Mouse (Mus musculus) intestine, postnatal 0 days (tissue): ENCODE results near the gene Mki67. TPM values are rescaled to one million over a fixed set of nuclear protein-coding genes. Genes with fewer than 3 reads are reported as not detected.
A peak's percentile ranks its signal among the peaks of the same experiment; 100 is the strongest.

Source experiments
- ATAC-seq: fragments of 200-750 bp; cut with Nextera tagmentation; 2 replicates; pipeline ENCODE4 v1.8.0; 2017; ENCODE audit warnings: mild to moderate bottlenecking, moderate TSS enrichment, moderate library complexity
- H3K27ac ChIP-seq: fragments of 300-500 bp; sonication (generic); 2 replicates; pipeline ENCODE4 v1.5.1; 2014; ENCODE audit warnings: mild to moderate bottlenecking, low read depth, low read length, moderate library complexity
- H3K27me3 ChIP-seq: fragments of 300-500 bp; sonication (generic); replicated peaks from 2 replicates; pipeline ENCODE4 v1.6.1; 2014; ENCODE audit warnings: low read length, mixed read lengths; ENCODE audit not compliant: control insufficient read depth, insufficient read depth
- H3K36me3 ChIP-seq: fragments of 300-500 bp; sonication (generic); 2 replicates; pipeline ENCODE4 v1.6.1; 2014; ENCODE audit warnings: mild to moderate bottlenecking, moderate library complexity; ENCODE audit not compliant: control insufficient read depth, insufficient read depth
- H3K4me1 ChIP-seq: fragments of 300-500 bp; sonication (generic); replicated peaks from 2 replicates; pipeline ENCODE4 v1.6.1; 2014; ENCODE audit warnings: antibody characterized with exemption, low read length, mixed read lengths; ENCODE audit not compliant: control insufficient read depth, insufficient read depth
- H3K4me2 ChIP-seq: fragments of 300-500 bp; sonication (generic); replicated peaks from 2 replicates; pipeline ENCODE4 v1.6.1; 2014; ENCODE audit warnings: low read depth, mild to moderate bottlenecking, moderate library complexity
- H3K4me3 ChIP-seq: fragments of 300-500 bp; sonication (generic); 2 replicates; pipeline ENCODE4 v1.5.1; 2014; ENCODE audit warnings: low read depth, low read length
- H3K9ac ChIP-seq: fragments of 300-500 bp; sonication (generic); 2 replicates; pipeline ENCODE4 v1.6.1; 2014; ENCODE audit warnings: mild to moderate bottlenecking, low read depth, low read length
- H3K9me3 ChIP-seq: fragments of 300-500 bp; sonication (generic); 2 replicates; pipeline ENCODE4 v1.6.1; 2016; ENCODE audit warnings: mixed run types; ENCODE audit not compliant: control insufficient read depth
- CTCF ChIP-seq: sonication (generic); IDR thresholded peaks from 2 replicates; pipeline ENCODE4 v1.5.1; 2016; ENCODE audit warnings: low read depth, mild to moderate bottlenecking, control low read depth, antibody characterized with exemption, moderate library complexity
- WGBS: fragments of 180-500 bp; shearing (Covaris S2); extraction: QIAGEN DNeasy Blood & Tissue Kit; methylation state at CpG from one replicate; pipeline ENCODE4 v1.1.7; 2014; 5-methylcytosine and 5-hydroxymethylcytosine counted together
- polyA plus RNA-seq: library from polyadenylated mRNA; unstranded; fragments of >200 nt; fragmentation: Nextera tagmentation; extraction: Ambion mirVana; gene quantifications from 2 replicates; pipeline ENCODE4 v1.2.1, GENCODE M21; 2015

The Mki67 gene
- polyA plus RNA-seq, 1 experiment from 2014 or later, result 9.0 TPM

DNA sequence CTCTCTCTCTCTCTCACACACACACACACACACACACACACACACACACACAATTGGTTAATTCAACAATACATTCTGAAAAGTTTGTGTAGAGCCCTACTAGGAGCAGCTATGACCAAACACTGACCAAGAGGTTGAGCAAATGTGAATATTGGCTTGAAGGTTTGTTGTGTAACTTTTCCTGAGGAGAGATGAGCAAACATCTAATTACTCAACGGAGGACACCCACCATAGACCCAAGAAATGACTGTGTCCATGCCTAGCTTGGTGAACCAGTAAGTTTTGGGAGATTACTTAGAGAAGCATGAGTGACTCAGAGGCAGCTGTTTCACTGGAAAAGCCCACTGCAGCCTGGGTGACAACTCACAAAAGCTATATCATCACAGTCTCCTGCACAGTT, 71.7 kb downstream of the Mki67 start:
- 92% methylated on average over 1 of the region's 1 CpGs for WGBS
- no peaks in the 10 kb centered on the region for H3K27me3 ChIP-seq
- H3K4me3 ChIP-seq, result no peak overlapping the region

GRCm38 (mm10) chr7:135641698-135642507, 74.3 kb downstream of the Mki67 start:
- H3K4me2 ChIP-seq, result no peak overlapping the region
- 58% methylated on average over 14 of the region's 14 CpGs for WGBS
- TF ChIP-seq CTCF, result peak; percentile 78
- no peaks in the 10 kb centered on the region for H3K36me3 ChIP-seq
- ATAC-seq, result no peak
- H3K27ac ChIP-seq, result no peak overlapping the region
- H3K4me3 ChIP-seq, result no peak overlapping the region
- no peaks in the 10 kb centered on the region for H3K4me1 ChIP-seq
- H3K9ac ChIP-seq, result no peak overlapping the region
- H3K27me3 ChIP-seq, result no peaks in the 10 kb centered on the region
- H3K9me3 ChIP-seq, result no peaks in the 10 kb centered on the region

More for the DNA sequence above, 71.7 kb downstream of the Mki67 start:
- TF ChIP-seq CTCF, result no peak
- Histone ChIP-seq H3K4me2 (no peak overlapping the region), H3K9me3 (no peaks in the 10 kb centered on the region), H3K9ac (no peak overlapping the region), H3K36me3 (no peaks in the 10 kb centered on the region), H3K27ac (no peak overlapping the region), H3K4me1 (no peaks in the 10 kb centered on the region)
- no peak for ATAC-seq

Other genes starting within 250 kb of the Mki67 start
- 61.7 and 63.6 TPM in 2 replicates for gene Clrn3, start 187.7 kb downstream of the Mki67 start, polyA plus RNA-seq
- 4.7 and 5.2 TPM in 2 replicates for gene Ptpre, start 178.9 kb downstream of the Mki67 start, polyA plus RNA-seq